Mouse (Mus musculus) liver, adult 2 months (tissue): Measurements from ENCODE around the gene Pxdn. TPM values are rescaled to one million over a fixed set of nuclear protein-coding genes. Genes with fewer than 3 reads are reported as not detected.

Source experiments
- DNase-seq: peaks from one replicate; pipeline ENCODE4 v3.0.0-alpha.2; 2011; ENCODE audit warnings: low read depth, low spot score; ENCODE audit errors: extremely low read depth
- H3K27ac ChIP-seq: fragments of 200-500 bp; replicated peaks from 2 replicates; pipeline ENCODE4 v1.5.1; 2012; ENCODE audit warnings: low read depth, mild to moderate bottlenecking, control low read depth, inconsistent platforms, low read length; ENCODE audit not compliant: insufficient read depth
- H3K27me3 ChIP-seq: fragments of 200-500 bp; 2 replicates; pipeline ENCODE4 v1.6.1; 2012; ENCODE audit warnings: mild to moderate bottlenecking, moderate library complexity, low read length, inconsistent platforms; ENCODE audit not compliant: control insufficient read depth, insufficient read depth
- H3K36me3 ChIP-seq: fragments of 200-500 bp; 2 replicates; pipeline ENCODE4 v1.6.1; 2012; ENCODE audit warnings: low read length, inconsistent platforms; ENCODE audit not compliant: control insufficient read depth, insufficient read depth
- H3K4me1 ChIP-seq: fragments of 200-500 bp; 2 replicates; pipeline ENCODE4 v1.6.1; 2011; ENCODE audit warnings: low read length; ENCODE audit not compliant: control insufficient read depth, insufficient read depth
- H3K4me3 ChIP-seq: fragments of 200-500 bp; 2 replicates; pipeline ENCODE4 v1.5.1; 2011; ENCODE audit warnings: low read depth, mild to moderate bottlenecking, control low read depth, low read length, moderate library complexity; ENCODE audit not compliant: insufficient read depth
- H3K79me2 ChIP-seq: fragments of 200-500 bp; 2 replicates; pipeline ENCODE4 v1.6.1; 2012; ENCODE audit warnings: inconsistent platforms, mild to moderate bottlenecking, low read length, moderate library complexity; ENCODE audit not compliant: control insufficient read depth, insufficient read depth
- H3K9ac ChIP-seq: fragments of 200-500 bp; 2 replicates; pipeline ENCODE4 v1.6.1; 2012; ENCODE audit warnings: low read depth, mild to moderate bottlenecking, control low read depth, inconsistent platforms, low read length
- CTCF ChIP-seq: fragments of 200-500 bp; IDR thresholded peaks from 2 replicates; pipeline ENCODE4 v1.5.1; 2011; ENCODE audit warnings: low read depth, low read length, control low read depth
- POLR2A ChIP-seq: fragments of 200-500 bp; IDR thresholded peaks from 2 replicates; pipeline ENCODE4 v1.6.1; 2011; ENCODE audit warnings: low read length, control low read depth; ENCODE audit not compliant: insufficient read depth; ENCODE audit errors: extremely low read depth
- WGBS: fragments of 180-500 bp; shearing (Covaris S2); methylation state at CpG from one replicate; pipeline ENCODE4 v1.1.7; 2018; 5-methylcytosine and 5-hydroxymethylcytosine counted together
- polyA plus RNA-seq: library from polyadenylated mRNA; depleted of rRNA; stranded (reverse); fragments of >200 nt; gene quantifications from 2 replicates; pipeline ENCODE4 v1.2.3, GENCODE M21; 2012
- total RNA-seq: library from RNA; depleted of rRNA; stranded (reverse); fragments of >200 nt; gene quantifications from 2 replicates; pipeline ENCODE4 v1.2.3, GENCODE M21; 2014

The Pxdn gene
- total and polyA plus RNA-seq, 2 experiments = 7.8 to 9.1 TPM

- TF ChIP-seq CTCF (no peak), POLR2A (no peak)
- H3K27me3 ChIP-seq = no peaks in the 10 kb centered on the region
- no peak overlapping the region for H3K4me3 ChIP-seq
- no peaks in the 10 kb centered on the region for H3K4me1 ChIP-seq
- DNase-seq = peak; percentile 17
- no peak overlapping the region for H3K27ac ChIP-seq
- 63% methylated on average over 7 of the region's 7 CpGs for WGBS
- H3K36me3 ChIP-seq = no peaks in the 10 kb centered on the region
- H3K79me2 ChIP-seq = no peaks in the 10 kb centered on the region; the same call in 1 of the 2 replicates
- H3K9ac ChIP-seq = no peak overlapping the region
These were observed 34.5 kb downstream of the Pxdn start for GRCm38 (mm10) chr12:29971795-29972464.

- Histone ChIP-seq H3K27ac (no peak overlapping the region), H3K27me3 (no peaks in the 10 kb centered on the region), H3K36me3 (no peaks in the 10 kb centered on the region), H3K4me1 (no peaks in the 10 kb centered on the region), H3K79me2 (no peaks in the 10 kb centered on the region; the same call in 1 of the 2 replicates), H3K4me3 (no peak overlapping the region), H3K9ac (no peak overlapping the region)
- 69% methylated on average over 6 of the region's 6 CpGs for WGBS
- no peak for DNase-seq
- TF ChIP-seq POLR2A = no peak
- no peak for TF ChIP-seq CTCF
These were observed 35.1 kb downstream of the Pxdn start for GRCm38 (mm10) chr12:29972533-29972932.

GRCm38 (mm10) chr12:29980076-29980475 is 42.7 kb downstream of the Pxdn start:
- no peaks in the 10 kb centered on the region for H3K4me1 ChIP-seq
- no peak overlapping the region for H3K27ac ChIP-seq
- WGBS = 90% methylated on average over 8 of the region's 8 CpGs
- TF ChIP-seq POLR2A (no peak), CTCF (no peak)
- no peak overlapping the region for H3K9ac ChIP-seq
- no peaks in the 10 kb centered on the region for H3K27me3 ChIP-seq
- no peak for DNase-seq
- H3K79me2 ChIP-seq = no peaks in the 10 kb centered on the region
- H3K36me3 ChIP-seq = no peaks in the 10 kb centered on the region
- H3K4me3 ChIP-seq = no peak overlapping the region

GRCm38 (mm10) chr12:29981722-29982293 is 44.4 kb downstream of the Pxdn start:
- Histone ChIP-seq H3K27ac (no peak overlapping the region), H3K4me3 (no peak overlapping the region), H3K79me2 (no peaks in the 10 kb centered on the region), H3K9ac (no peak overlapping the region), H3K4me1 (no peaks in the 10 kb centered on the region), H3K36me3 (no peaks in the 10 kb centered on the region), H3K27me3 (no peaks in the 10 kb centered on the region)
- TF ChIP-seq POLR2A (no peak), CTCF (no peak)
- no peak for DNase-seq
- WGBS = 94% methylated on average over 7 of the region's 7 CpGs

- TF ChIP-seq POLR2A (no peak), CTCF (no peak)
- H3K36me3 ChIP-seq = no peaks in the 10 kb centered on the region
- no peak overlapping the region for H3K27ac ChIP-seq
- no peaks in the 10 kb centered on the region for H3K4me1 ChIP-seq
- no peak overlapping the region for H3K4me3 ChIP-seq
- no peak for DNase-seq
- 92% methylated on average over 9 of the region's 9 CpGs for WGBS
- no peak overlapping the region for H3K9ac ChIP-seq
- no peaks in the 10 kb centered on the region for H3K27me3 ChIP-seq
- H3K79me2 ChIP-seq = no peaks in the 10 kb centered on the region
These were observed 45.8 kb downstream of the Pxdn start for GRCm38 (mm10) chr12:29983190-29983589.

- TF ChIP-seq CTCF (no peak), POLR2A (no peak)
- H3K9ac ChIP-seq = no peak overlapping the region
- DNase-seq = no peak
- H3K27me3 ChIP-seq = no peaks in the 10 kb centered on the region
- H3K4me1 ChIP-seq = no peaks in the 10 kb centered on the region
- 87% methylated on average over 6 of the region's 6 CpGs for WGBS
- no peak overlapping the region for H3K27ac ChIP-seq
- H3K36me3 ChIP-seq = no peaks in the 10 kb centered on the region
- no peaks in the 10 kb centered on the region for H3K79me2 ChIP-seq
- no peak overlapping the region for H3K4me3 ChIP-seq
These were observed 47.7 kb downstream of the Pxdn start for GRCm38 (mm10) chr12:29985126-29985525.
